Mouse (Mus musculus): ENCODE measurements around the gene Josd2.

DNA sequence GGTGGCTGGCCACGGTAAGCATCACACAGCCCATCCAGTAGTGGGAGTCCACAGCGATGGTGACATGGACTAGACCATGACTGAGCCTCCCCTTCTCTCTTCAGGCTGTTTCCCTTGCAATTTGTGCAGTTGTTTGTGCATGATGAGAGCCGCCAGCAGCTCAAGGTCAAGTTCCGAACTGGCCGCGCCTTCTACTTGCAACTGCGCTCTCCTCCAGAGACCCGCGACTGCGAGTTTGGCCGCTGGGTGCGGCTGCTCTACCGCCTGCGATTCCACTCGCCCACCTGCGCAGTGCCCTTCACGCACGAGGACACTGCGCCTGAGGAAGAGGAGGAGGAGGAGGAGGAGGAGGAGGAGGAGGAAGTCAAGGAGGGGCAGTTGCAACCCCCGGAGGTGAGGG is 32.3 kb downstream of the Josd2 start:
- TF ChIP-seq POLR2A (IDR thresholded peaks at IDR 0.05; ENCODE audit: borderline replicate concordance, insufficient read depth, low read length): no peak
- TF ChIP-seq CTCF (IDR thresholded peaks at IDR 0.05; ENCODE audit: borderline replicate concordance, insufficient read depth, low read depth, low read length): no peak

All from cerebellum, adult 2 months (tissue).